Mouse (Mus musculus) testis, adult 2 months (tissue): ENCODE data around the gene Dbndd1. TPM values are rescaled to one million over a fixed set of nuclear protein-coding genes. Genes with fewer than 3 reads are reported as not detected.
A peak's percentile ranks its signal among the peaks of the same experiment; 100 is the strongest.

Experiments used
- H3K27ac ChIP-seq: fragments of 200-500 bp; 2 replicates; pipeline ENCODE4 v1.5.1; 2012; ENCODE audit warnings: low read depth, low read length; ENCODE audit not compliant: control insufficient read depth, insufficient read depth
- H3K27me3 ChIP-seq: fragments of 200-500 bp; 2 replicates; pipeline ENCODE4 v1.6.1; 2012; ENCODE audit warnings: mild to moderate bottlenecking, low read length, moderate library complexity; ENCODE audit not compliant: control insufficient read depth, insufficient read depth
- H3K36me3 ChIP-seq: fragments of 200-500 bp; 2 replicates; pipeline ENCODE4 v1.6.1; 2012; ENCODE audit warnings: mild to moderate bottlenecking, low read length; ENCODE audit not compliant: control insufficient read depth, insufficient read depth
- H3K4me1 ChIP-seq: fragments of 200-500 bp; 2 replicates; pipeline ENCODE4 v1.6.1; 2012; ENCODE audit warnings: low read length; ENCODE audit not compliant: control insufficient read depth, insufficient read depth
- H3K4me3 ChIP-seq: fragments of 200-500 bp; 2 replicates; pipeline ENCODE4 v1.5.1; 2012; ENCODE audit warnings: low read depth, mild to moderate bottlenecking, low read length, moderate library complexity, mixed read lengths; ENCODE audit not compliant: control insufficient read depth
- CTCF ChIP-seq: fragments of 200-500 bp; IDR thresholded peaks from 2 replicates; pipeline ENCODE4 v1.5.1; 2012; ENCODE audit warnings: low read depth, mild to moderate bottlenecking, inconsistent platforms, low read length, moderate library complexity; ENCODE audit not compliant: control insufficient read depth, insufficient read depth, insufficient replicate concordance
- POLR2A ChIP-seq: fragments of 200-500 bp; IDR thresholded peaks from 2 replicates; pipeline ENCODE4 v1.6.1; 2012; ENCODE audit warnings: low read depth, mild to moderate bottlenecking, inconsistent platforms, low read length, moderate library complexity; ENCODE audit not compliant: control insufficient read depth
- polyA plus RNA-seq: library from polyadenylated mRNA; depleted of rRNA; stranded (reverse); fragments of >200 nt; gene quantifications from 2 replicates; pipeline ENCODE4 v1.2.3, GENCODE M21; 2012

Dbndd1 gene
- polyA plus RNA-seq, 1 experiment, result 51.9 TPM

GRCm38 (mm10) chr8:123518667-123519066 is 3.4 kb upstream of the Dbndd1 start, which contains the start of gene Gas8:
Gene Gas8 (plus strand): TSS chr8:123518834.
- H3K4me1 ChIP-seq, result peaks cover 24% of the 10 kb centered on the region
- peak within 1 kb of the TSS; percentile 59 for H3K27ac ChIP-seq
- H3K27me3 ChIP-seq, result no peaks in the 10 kb centered on the region; the same call in 1 of the 2 replicates
- H3K36me3 ChIP-seq, result no peaks in the 10 kb centered on the region; the same call in 1 of the 2 replicates
- H3K4me3 ChIP-seq, result peak within 1 kb of the TSS; percentile 98
- TF ChIP-seq POLR2A (peak; percentile 80), CTCF (no peak; the same call in 1 of the 2 replicates)

GRCm38 (mm10) chr8:123518172-123518571 is 2.9 kb upstream of the Dbndd1 start:
- no peaks in the 10 kb centered on the region; the same call in 1 of the 2 replicates for H3K27me3 ChIP-seq
- peaks cover 24% of the 10 kb centered on the region for H3K4me1 ChIP-seq
- TF ChIP-seq CTCF (no peak), POLR2A (no peak)
- H3K36me3 ChIP-seq, result no peaks in the 10 kb centered on the region; the same call in 1 of the 2 replicates
- peak overlapping the region; percentile 84 for H3K4me3 ChIP-seq
- H3K27ac ChIP-seq, result no peak overlapping the region

GRCm38 (mm10) chr8:123516596-123516995 is 1.3 kb upstream of the Dbndd1 start:
- no peak overlapping the region for H3K27ac ChIP-seq
- peak overlapping the region; percentile 71 for H3K4me3 ChIP-seq
- H3K4me1 ChIP-seq, result peaks cover 24% of the 10 kb centered on the region
- H3K27me3 ChIP-seq, result no peaks in the 10 kb centered on the region; the same call in 1 of the 2 replicates
- TF ChIP-seq POLR2A, result no peak
- TF ChIP-seq CTCF, result no peak
- H3K36me3 ChIP-seq, result no peaks in the 10 kb centered on the region

- Histone ChIP-seq H3K27me3 (no peaks in the 10 kb centered on the region; the same call in 1 of the 2 replicates), H3K27ac (no peak overlapping the region; the same call in 1 of the 2 replicates), H3K36me3 (no peaks in the 10 kb centered on the region), H3K4me3 (peak overlapping the region; percentile 71), H3K4me1 (peaks cover 24% of the 10 kb centered on the region)
- TF ChIP-seq CTCF (no peak), POLR2A (no peak)
These were observed 256 bp upstream of the Dbndd1 start for GRCm38 (mm10) chr8:123515540-123515897.

GRCm38 (mm10) chr8:123514136-123514535 is 1.1 kb downstream of the Dbndd1 start:
- H3K36me3 ChIP-seq, result no peaks in the 10 kb centered on the region
- H3K27ac ChIP-seq, result no peak overlapping the region
- no peaks in the 10 kb centered on the region; the same call in 1 of the 2 replicates for H3K27me3 ChIP-seq
- no peak for TF ChIP-seq CTCF
- no peak for TF ChIP-seq POLR2A
- peak overlapping the region; percentile 77 for H3K4me3 ChIP-seq
- peaks cover 18% of the 10 kb centered on the region for H3K4me1 ChIP-seq

GRCm38 (mm10) chr8:123510819-123511218 is 4.4 kb downstream of the Dbndd1 start:
- H3K36me3 ChIP-seq, result no peaks in the 10 kb centered on the region
- TF ChIP-seq CTCF, result no peak
- no peak for TF ChIP-seq POLR2A
- H3K27ac ChIP-seq, result no peak overlapping the region
- H3K27me3 ChIP-seq, result no peaks in the 10 kb centered on the region; the same call in 1 of the 2 replicates
- no peak overlapping the region for H3K4me3 ChIP-seq
- H3K4me1 ChIP-seq, result peaks cover 10% of the 10 kb centered on the region

GRCm38 (mm10) chr8:123507153-123507552 is 8.1 kb downstream of the Dbndd1 start:
- TF ChIP-seq CTCF, result no peak
- TF ChIP-seq POLR2A, result no peak
- no peaks in the 10 kb centered on the region for H3K27me3 ChIP-seq
- H3K27ac ChIP-seq, result no peak overlapping the region
- no peaks in the 10 kb centered on the region for H3K36me3 ChIP-seq
- no peak overlapping the region for H3K4me3 ChIP-seq
- no peaks in the 10 kb centered on the region for H3K4me1 ChIP-seq
